Mouse (Mus musculus) lung, postnatal 14 days (tissue): ENCODE measurements around the gene Mindy4.

Source experiments
- DNase-seq: peaks from one replicate; pipeline ENCODE4 v3.0.0; 2021

Gene Mindy4

GRCm38 (mm10) chr6:55210423-55211365, 7.5 kb downstream of the Mindy4 start:
- DNase-seq: peak; percentile 32

- peak; percentile 53 for DNase-seq
Measured at GRCm38 (mm10) chr6:55214541-55214940, 11.4 kb downstream of the Mindy4 start.

- DNase-seq: no peak
Measured at GRCm38 (mm10) chr6:55218232-55218631, 15.0 kb downstream of the Mindy4 start.

- no peak for DNase-seq
Measured at GRCm38 (mm10) chr6:55223986-55224385, 20.8 kb downstream of the Mindy4 start.

- peak; percentile 40 for DNase-seq
Measured at GRCm38 (mm10) chr6:55230048-55230447, 26.9 kb downstream of the Mindy4 start.

GRCm38 (mm10) chr6:55232101-55232500, 28.9 kb downstream of the Mindy4 start:
- DNase-seq: no peak

- DNase-seq: peak; percentile 54
Measured at GRCm38 (mm10) chr6:55232524-55233264, 29.5 kb downstream of the Mindy4 start.

- DNase-seq: no peak
Measured at GRCm38 (mm10) chr6:55233326-55233725, 30.1 kb downstream of the Mindy4 start.

- DNase-seq: no peak
Measured at GRCm38 (mm10) chr6:55234636-55235035, 31.5 kb downstream of the Mindy4 start.

- DNase-seq: no peak
Measured at GRCm38 (mm10) chr6:55235733-55236132, 32.5 kb downstream of the Mindy4 start.

- DNase-seq: no peak
Measured at GRCm38 (mm10) chr6:55239931-55240330, 36.7 kb downstream of the Mindy4 start.

- no peak for DNase-seq
Measured at GRCm38 (mm10) chr6:55240591-55241260, 37.5 kb downstream of the Mindy4 start.

GRCm38 (mm10) chr6:55241479-55241878, 38.3 kb downstream of the Mindy4 start:
- DNase-seq: no peak

GRCm38 (mm10) chr6:55245680-55246079, 42.5 kb downstream of the Mindy4 start:
- DNase-seq: no peak

- no peak for DNase-seq
Measured at GRCm38 (mm10) chr6:55246441-55246840, 43.3 kb downstream of the Mindy4 start.

GRCm38 (mm10) chr6:55246911-55247438, 43.8 kb downstream of the Mindy4 start:
- DNase-seq: no peak

GRCm38 (mm10) chr6:55249263-55249662, 46.1 kb downstream of the Mindy4 start:
- no peak for DNase-seq

GRCm38 (mm10) chr6:55250809-55251208, 47.6 kb downstream of the Mindy4 start:
- DNase-seq: no peak

GRCm38 (mm10) chr6:55251596-55251995, 48.4 kb downstream of the Mindy4 start:
- no peak for DNase-seq

GRCm38 (mm10) chr6:55252731-55253247, 49.6 kb downstream of the Mindy4 start:
- DNase-seq: no peak

GRCm38 (mm10) chr6:55256500-55257191, 53.5 kb downstream of the Mindy4 start:
- peak; percentile 62 for DNase-seq

GRCm38 (mm10) chr6:55257246-55257645, 54.1 kb downstream of the Mindy4 start:
- DNase-seq: no peak
